Mouse (Mus musculus): ENCODE results near the gene Hoxb8.

The Hoxb8 gene

DNA sequence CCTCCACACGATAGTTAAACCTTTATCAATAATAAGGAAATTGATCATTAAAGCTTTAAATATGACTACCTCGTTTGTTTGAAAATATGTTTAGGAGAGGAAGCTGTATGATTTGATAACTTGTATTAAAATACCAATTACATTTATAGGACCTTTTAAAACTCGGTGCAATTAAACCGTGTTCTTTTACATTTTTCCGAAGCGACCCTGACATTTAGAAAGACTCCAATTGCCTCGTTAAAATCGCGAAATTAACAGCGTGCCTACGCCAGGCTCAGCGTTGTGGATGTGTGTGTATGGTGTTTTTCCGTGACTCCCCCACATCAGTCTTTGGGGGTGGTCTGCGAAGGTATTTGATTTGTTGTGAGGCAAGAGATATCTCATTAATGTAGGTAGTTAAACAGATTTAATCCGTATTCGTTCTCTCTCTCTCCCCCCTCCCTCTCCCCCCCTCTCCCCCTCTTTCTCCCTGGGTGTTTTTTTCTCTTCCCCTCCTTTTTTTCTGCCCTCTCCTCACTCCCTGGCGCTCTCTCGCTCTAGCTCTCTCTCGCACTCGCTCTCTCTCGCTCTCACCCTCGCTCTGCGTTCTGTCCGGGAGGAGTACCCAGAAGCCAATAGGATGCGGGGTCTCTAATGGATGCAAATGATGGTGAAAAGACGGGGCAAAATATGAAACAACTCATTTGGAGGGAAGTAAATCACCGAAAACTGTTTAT, at the start of gene Hoxb8:
TSS of gene Hoxb8 (plus strand) at position 51 of the 716 bp plus-strand sequence.
- peak; percentile 62 for DNase-seq

DNA sequence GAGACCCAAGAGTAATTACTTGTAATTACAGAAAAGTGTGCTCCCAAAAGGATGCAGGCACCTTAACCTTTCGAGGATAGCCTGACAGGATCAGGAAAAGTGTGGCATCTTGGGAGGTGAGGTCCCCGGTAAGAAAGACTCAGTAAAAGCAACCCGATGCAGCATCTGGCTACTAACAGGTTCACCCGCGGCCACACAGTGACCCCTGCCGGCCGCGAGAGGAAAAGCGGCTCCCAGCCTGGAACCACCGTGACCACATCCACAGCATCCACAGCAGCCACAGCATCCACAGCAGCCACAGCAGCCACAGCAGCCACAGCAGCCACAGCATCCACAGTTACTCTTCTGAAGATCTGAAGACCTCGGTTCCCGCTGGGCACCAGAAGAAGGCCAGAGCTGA, 46.8 kb upstream of the Hoxb8 start:
- DNase-seq: peak; percentile 61

DNA sequence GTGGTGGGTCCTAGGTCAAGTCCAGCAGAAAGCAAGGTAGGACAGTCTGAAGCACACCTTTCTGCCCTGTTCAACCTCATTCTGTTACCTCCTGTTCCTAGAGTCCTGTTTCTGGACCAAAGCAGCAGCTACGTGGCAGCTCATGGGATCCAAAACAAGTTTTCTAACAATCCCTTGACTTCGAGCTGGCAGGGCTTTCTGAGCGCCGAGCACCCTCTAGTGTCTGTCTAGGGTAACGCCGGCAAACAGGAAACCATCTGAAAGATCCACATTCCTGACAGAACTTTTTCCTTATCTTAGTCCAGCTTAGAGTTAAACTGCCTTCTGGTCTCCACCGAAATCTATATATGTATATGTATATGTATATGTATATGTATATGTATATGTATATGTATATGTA, 41.5 kb upstream of the Hoxb8 start:
- peak; percentile 69 for DNase-seq

DNA sequence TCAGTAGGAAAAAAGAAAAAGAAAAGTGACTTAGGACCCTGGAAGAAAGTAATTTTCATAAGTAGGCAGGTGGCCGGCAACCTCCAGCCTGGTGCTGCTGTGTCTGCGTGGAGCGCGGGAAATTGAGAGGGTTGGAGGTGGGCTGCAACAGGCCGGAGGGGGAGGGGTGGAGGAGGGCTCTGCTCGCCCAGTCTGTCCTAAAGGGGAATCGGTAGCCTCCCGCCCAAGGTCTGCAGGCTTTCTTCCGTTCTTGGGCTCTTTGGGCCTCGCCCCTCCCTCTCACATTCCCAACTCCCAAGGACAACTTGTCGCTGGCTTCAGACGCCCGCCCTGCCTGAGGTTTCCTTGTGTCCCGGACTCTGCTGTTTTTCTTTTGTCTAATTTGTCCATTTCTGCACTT, 30.8 kb upstream of the Hoxb8 start:
- peak; percentile 74 for DNase-seq

DNA sequence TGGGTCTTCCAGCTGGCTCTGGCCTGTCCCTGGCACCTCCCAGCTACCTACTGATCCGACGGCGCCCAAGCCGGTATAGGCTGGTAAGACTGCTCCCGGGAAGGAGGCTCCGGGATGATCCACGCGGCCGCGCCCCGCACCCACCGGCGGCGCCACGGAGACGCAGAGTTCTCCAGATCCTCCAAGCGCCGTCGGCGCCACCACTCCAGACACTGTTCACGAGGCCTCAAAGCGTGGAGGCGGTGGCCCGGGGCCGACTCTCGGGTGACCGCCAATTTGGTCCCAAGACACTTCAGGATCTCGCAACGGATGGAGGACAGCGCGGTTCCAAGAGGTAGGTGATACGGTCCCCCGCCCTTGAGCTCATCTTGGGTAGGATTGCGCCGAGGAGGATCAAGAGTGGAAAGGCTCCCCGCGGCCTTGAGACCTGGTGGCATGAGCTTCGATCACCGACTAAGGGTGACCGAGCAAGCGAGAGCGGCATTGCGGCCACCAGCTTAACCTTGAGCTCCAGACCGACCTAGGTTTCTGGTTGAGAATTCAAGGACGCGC, 30.1 kb upstream of the Hoxb8 start:
- peak; percentile 79 for DNase-seq

DNA sequence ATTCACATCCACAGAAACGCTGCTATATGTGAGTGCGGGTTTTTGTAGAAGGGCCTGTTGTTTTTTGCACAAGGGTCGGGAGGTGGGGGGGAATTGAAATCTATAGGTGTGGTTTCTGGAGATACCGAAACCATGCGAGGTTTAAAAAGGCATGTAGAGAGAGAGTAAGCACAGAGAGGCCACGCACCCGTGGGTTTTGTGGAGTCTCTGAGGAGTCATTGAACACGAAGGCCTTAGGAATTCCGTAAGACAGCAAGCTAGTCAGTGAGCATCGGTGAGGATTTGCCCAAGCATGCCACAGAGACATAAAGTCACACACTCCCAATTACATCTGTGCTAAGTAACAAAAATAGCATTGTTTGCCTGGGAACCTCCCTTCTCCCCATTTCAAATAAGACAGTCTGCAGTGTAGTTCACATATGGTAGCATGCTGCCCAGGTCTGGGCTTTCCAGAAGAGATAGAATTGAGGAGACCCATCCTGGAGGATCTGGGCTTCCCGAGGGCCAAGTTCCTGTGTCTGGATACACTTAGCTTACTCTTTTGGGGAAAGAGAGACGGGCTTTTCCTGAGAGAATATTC, 29.1 kb upstream of the Hoxb8 start:
- DNase-seq: no peak

DNA sequence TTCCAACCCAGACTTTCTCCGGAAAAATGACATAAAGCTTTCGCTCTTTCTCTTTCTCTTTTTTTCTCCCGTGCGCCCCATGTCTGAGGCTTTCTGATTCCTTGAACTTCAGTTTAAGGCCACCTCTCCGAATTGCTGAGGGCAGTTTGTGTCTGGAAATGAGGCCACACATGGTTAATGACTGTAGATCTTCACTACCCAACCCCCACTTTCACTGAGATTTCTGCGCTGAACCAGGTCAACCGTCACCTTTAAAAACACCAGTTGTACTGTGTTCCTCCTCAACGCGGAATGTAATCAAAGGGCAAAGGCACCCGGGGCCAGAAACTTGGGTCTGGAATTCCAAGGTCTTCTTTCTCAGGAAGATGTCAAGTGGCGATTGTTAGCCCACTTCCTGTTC, 27.5 kb upstream of the Hoxb8 start:
- DNase-seq: peak; percentile 76

DNA sequence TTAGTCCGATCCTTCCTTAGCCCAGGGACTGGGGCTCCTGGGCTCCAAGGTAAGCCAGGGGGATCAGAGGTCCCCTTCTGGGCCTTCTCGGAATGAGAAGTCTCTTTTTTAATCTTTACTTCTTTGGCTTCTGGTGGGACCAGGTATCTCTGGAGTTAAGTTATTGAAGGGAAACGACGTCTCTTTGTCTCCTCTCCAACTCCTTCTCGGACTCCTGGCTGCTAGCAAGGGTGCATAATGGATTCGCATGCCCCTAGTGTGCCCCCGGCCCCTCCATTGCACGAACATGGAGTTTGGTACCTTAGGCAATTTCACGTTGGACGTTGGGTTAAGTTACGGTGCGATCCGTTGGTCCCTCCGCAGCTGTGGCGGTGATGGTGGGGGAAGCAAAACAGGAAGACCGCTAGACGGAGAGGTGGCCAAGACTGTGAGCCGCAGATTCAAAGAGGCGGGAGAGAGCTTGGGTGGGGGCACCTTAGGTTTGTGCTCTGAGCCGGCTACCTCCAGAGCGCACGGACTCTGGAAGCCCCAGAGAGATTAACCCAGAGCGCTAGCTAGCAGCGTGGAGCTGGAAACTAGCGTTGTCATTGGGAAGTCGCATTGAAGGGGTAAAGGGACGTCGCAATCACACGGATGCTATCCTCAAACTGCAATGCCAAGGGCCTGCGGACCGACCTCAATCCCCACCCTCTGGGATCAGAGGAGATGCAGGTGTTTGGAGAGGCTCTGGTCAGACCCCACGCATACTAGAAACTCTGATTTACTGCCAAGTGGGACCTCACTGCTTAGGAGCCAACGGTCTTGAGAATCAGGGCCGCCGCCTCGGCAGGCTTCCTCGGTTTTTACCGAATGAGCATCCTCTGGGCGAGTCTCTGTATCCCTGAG, 26.4 kb upstream of the Hoxb8 start:
- no peak for DNase-seq

DNA sequence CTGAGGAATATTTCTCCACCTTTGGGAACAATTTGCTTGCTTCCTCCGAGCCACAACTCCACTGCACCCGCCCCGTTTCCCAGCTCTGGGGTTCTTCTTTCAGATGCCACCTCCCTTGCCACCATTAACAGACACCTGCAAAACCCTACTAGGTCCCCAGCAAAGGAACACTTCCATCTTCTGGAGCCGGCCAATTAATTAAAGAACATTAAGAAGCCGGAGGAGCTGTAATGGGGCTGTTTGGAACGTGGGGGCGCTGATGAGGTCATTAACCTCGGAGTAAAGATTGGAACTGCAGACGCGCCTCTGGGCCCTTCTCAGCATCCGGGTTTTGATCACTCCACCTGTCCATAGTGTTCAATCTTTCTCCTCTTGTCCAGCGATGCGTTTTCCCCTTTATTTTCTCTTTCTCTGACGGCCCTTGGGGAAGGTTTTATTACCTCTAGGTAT, 25.7 kb upstream of the Hoxb8 start:
- DNase-seq: peak; percentile 51

DNA sequence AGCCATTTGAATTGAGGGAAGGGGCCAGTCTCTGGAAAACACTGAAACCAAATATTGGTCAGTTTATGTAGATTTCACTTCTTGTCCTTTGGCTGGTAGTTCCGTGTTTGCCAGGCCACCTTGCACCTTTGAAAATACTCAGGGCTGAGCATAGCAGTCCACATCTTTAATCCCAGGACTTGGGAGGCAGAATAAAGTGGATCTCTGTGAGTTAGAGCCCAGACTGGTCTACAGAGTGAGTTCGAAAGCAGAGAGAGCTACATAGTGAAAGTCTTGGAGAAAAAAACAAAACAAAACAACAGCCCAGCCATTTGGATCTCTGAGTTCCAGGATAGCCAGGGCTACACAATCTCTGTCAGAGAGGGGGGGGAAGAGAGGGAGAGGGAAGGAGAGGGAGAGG, 24.6 kb upstream of the Hoxb8 start:
- no peak for DNase-seq

DNA sequence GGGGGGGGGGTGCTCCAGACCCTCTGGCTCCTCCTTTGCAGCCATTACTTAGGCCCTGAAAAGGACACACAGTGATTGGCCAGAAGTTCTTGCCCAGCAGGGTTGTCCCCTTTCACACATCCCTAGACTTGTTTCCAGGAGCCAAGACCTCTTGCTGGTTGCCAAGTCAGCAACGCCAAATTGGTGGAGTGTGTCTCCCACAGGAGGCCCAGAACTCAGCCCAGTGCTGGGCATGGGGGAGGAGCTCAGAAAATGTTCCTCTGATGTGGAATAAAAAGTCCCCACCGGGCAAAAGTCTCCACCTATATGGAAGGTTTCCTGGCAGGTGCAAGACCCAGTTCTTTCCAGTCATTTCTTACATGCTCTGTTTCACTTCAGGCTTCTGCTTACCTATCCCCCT, 22.7 kb upstream of the Hoxb8 start:
- DNase-seq: peak; percentile 72

DNA sequence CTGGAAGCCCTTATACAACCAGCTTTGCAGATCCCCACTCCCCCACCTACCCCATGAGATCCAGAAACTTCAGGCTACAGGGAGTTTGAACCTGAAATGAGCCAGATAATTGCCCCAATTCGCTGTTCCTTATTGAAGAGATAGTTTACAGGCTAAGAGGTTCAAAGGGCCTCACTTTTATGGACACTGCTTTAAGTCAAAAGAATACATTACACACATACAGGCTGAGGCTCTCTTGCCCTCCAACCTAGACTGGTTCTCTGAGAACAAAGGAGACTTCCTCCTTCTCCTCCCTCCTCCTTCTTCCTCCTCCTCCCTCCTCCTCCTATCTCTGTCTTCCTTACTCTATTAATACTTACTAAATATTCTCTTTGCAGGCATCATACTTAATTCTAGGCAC, 22.2 kb upstream of the Hoxb8 start:
- DNase-seq: no peak

DNA sequence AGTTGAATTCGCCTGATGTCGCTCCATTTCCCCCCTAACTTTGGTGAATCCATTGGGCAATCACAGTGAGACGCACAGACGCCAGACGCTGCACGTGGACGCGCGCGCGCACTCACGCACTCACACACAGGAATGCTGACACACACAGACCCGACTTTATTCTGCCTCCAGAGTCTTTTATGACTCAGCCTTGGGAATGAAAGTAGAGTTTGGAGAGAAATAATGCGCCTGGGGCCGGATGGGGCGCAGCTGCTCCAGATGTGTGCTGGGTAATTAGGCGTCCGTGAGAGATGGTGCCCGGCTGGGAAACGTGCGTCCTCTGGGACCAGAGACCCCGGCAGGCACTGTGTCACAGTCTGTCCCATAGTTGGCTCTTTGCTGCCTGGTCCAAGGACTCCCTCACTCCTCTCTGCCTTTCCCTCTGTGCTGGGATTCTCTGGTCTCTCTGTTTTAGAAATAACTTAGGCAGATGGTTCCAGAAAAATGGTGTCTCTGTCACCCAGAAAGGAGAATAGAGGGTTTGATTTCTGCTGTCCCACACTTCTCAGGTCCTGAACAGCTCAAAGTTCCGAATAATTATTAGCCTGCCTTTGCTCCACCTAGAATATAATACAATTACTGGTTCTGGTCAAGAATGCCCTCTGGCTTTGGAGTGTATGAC, 21.3 kb upstream of the Hoxb8 start:
- peak; percentile 59 for DNase-seq

DNA sequence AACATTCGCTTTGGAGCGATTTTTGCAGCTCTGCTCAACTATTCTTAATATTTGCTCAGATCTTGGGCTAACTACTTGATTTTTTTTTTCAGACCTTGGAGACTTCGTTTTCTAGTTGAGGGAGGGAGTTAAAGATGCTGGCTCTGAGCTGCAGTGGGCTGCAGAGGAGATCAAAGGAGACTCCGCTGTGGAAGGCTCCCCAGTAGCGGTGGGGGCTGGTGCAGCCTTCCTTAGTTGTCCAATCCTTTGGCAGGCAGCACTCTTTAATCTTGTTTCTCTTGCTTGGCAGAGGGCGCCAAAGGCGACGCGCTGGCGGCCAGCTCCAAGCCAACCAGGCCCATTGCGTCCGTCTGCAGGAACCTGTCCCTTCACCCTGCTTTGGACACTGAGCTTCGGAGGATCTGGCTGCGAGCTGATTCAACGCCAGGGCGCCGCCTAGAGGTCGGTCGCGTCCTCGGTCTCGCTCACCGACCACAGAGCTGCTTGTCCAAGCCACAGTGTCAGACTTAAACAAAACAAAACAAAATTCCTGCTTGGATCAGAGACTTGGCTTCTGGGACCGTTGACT, 20.3 kb upstream of the Hoxb8 start:
- peak; percentile 92 for DNase-seq

DNA sequence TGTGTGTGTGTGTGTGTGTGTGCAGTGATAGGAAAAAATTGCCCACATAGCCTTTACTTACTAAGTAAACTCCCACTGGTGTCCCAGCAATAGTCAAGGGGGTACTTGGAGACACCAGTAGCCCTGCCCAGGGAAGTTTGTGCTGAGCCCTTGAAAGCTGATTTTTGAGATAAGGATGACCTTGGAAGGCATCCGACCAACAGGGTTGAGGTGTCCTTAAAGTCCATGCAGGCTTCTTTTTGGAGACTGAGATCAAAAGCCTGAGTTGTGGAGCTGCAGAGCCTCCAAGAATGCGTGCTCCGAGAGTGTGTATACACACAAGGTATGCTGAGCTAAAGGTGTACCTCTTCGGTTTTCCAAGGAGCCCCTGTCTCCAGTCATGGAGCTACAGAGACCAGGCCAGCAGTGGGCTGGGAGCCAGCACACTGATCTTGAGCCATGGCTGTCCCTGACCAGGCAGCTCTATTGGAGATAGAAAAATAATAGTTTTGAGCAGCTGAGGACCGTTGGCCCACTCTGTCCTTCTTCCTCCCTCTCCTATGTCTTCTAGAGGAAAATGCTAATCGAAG, 19.4 kb upstream of the Hoxb8 start:
- peak; percentile 39 for DNase-seq

DNA sequence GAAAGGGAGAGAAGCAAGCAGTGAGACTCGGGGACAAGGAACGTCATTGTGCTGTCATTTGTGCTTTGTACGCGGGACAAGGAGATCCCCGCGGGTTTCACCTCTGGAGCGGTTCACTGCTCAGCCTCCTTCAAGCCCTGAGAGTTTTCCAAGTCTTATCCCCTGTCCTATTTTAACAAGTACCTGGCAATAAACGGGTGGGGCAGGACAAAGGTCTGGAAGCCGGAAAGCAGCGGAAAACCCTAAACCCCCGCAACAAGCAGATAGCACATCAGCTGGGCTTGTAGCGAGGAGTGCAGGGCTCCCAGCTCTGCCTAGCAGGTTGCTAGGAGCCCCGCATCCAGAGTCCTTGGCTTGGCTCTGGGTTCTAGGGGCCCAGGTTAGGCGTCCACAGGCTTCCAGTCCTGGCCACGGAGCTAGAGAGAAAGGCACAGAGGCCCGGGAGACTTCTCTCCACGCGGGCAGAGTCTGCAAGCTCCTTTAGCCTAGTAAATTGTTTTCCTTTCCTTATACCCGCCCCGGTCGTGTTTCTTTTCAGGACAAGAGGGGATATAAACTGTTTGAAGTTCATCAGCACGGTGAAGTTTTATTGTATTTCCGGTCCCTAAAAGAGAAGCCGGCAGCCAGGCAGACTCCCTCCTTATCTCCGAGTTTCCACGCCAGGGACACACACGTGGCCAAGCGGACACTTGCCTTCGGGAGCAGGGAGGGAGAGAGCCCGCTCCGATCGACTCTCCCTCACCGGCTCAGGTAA, 17.9 kb upstream of the Hoxb8 start:
- peak; percentile 18 for DNase-seq

DNA sequence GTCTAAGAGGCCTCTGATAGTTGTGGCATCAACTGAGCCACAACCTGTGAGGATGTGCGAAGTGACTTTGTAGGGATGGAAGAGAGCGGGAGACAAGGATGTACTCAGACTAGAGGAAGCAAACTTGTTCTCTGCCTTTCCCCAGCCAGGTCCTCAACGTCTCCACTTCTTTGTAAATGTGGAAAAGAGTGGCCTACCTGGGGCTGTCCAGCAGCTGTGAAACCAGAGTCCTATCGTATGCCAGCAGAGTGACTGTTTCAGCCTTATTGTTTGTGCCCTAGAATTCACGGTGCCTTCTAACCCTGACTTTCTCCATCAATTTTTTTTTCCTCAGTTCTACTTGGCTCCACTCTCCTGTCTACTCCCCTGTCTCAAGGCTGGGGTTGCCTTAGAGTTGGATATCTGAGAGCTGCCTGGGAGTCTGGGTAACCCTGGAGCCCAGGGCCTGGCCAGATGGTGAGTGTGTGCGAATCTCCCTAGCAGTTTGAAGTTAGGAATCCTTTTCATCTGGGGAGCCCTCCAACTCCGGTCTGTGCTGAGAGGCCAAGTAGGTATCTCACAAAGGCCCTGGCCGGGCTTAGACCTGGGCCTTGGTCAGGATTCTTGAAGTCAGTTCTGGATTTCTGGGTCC, 17.2 kb upstream of the Hoxb8 start:
- DNase-seq: no peak

DNA sequence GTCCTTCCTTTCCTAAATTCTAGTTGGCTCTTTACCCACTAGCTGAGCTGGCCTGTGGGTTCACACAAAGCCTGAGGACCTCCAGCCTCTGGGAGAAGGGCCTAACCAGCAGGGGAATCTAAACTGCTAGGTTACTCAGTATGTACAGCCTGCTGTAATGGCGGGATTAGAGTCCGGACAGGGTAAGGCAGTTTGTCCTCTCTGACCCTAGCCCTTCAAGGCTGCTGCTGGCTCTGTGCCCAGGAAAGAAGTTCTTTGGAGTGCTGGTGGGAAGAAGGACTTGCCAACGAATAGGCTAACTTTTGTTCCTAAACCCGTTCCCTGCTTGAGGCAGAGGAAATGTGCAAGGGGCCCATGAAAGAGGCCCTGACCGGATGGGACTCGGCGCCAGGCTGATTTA, 15.8 kb upstream of the Hoxb8 start:
- DNase-seq: peak; percentile 80

DNA sequence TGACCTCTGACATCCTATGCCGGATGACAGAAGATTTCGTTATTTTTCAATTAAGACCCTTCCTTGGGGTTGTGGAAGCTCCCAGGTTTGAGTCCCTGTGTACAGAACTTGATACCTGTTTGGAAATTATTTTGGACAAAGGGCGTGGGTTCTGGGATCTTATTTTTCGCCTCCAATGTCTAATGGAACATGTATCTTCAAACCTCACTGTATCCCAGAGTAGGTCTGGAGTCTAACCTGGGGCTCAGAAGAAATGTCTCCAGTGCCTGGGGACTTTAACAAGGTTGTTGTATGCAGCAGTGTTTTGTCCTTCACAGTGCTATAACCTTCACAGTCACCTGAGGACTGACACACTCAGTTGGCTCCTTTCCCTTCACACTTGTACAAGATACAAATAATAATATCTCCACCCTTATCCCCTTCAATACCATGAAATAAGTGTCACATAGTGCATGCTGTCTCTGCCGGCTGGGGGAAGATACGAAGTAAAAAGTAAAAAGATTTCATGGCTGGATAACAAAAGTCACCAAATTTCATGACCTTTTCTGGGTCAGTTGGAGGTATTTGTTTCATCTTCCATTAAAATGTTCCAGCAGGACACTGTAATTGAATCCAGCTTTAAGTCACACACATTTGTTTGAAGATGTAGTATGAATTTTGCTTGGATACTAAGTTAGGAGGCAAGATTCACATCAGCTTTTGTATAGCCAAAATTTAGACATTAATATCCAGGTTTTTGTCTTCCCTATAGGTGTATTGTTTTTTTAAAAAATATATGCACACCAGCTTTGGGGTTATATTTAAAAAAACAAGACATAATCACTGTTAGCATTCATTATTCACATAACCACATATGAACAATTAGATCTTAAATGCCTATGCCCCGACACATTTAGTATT, 14.4 kb upstream of the Hoxb8 start:
- no peak for DNase-seq
